Mouse (Mus musculus) intestine, postnatal 0 days (tissue): Measurements from ENCODE around the gene Arhgef5. TPM values are rescaled to one million over a fixed set of nuclear protein-coding genes. Genes with fewer than 3 reads are reported as not detected.

Experiments used
- ATAC-seq: fragments of 200-750 bp; cut with Nextera tagmentation; 2 replicates; pipeline ENCODE4 v1.8.0; 2017; ENCODE audit warnings: mild to moderate bottlenecking, moderate TSS enrichment, moderate library complexity
- H3K27ac ChIP-seq: fragments of 300-500 bp; sonication (generic); 2 replicates; pipeline ENCODE4 v1.5.1; 2014; ENCODE audit warnings: mild to moderate bottlenecking, low read depth, low read length, moderate library complexity
- H3K27me3 ChIP-seq: fragments of 300-500 bp; sonication (generic); replicated peaks from 2 replicates; pipeline ENCODE4 v1.6.1; 2014; ENCODE audit warnings: low read length, mixed read lengths; ENCODE audit not compliant: control insufficient read depth, insufficient read depth
- H3K36me3 ChIP-seq: fragments of 300-500 bp; sonication (generic); 2 replicates; pipeline ENCODE4 v1.6.1; 2014; ENCODE audit warnings: mild to moderate bottlenecking, moderate library complexity; ENCODE audit not compliant: control insufficient read depth, insufficient read depth
- H3K4me1 ChIP-seq: fragments of 300-500 bp; sonication (generic); replicated peaks from 2 replicates; pipeline ENCODE4 v1.6.1; 2014; ENCODE audit warnings: antibody characterized with exemption, low read length, mixed read lengths; ENCODE audit not compliant: control insufficient read depth, insufficient read depth
- H3K4me2 ChIP-seq: fragments of 300-500 bp; sonication (generic); replicated peaks from 2 replicates; pipeline ENCODE4 v1.6.1; 2014; ENCODE audit warnings: low read depth, mild to moderate bottlenecking, moderate library complexity
- H3K4me3 ChIP-seq: fragments of 300-500 bp; sonication (generic); 2 replicates; pipeline ENCODE4 v1.5.1; 2014; ENCODE audit warnings: low read depth, low read length
- H3K9ac ChIP-seq: fragments of 300-500 bp; sonication (generic); 2 replicates; pipeline ENCODE4 v1.6.1; 2014; ENCODE audit warnings: mild to moderate bottlenecking, low read depth, low read length
- H3K9me3 ChIP-seq: fragments of 300-500 bp; sonication (generic); 2 replicates; pipeline ENCODE4 v1.6.1; 2016; ENCODE audit warnings: mixed run types; ENCODE audit not compliant: control insufficient read depth
- CTCF ChIP-seq: sonication (generic); IDR thresholded peaks from 2 replicates; pipeline ENCODE4 v1.5.1; 2016; ENCODE audit warnings: low read depth, mild to moderate bottlenecking, control low read depth, antibody characterized with exemption, moderate library complexity
- WGBS: fragments of 180-500 bp; shearing (Covaris S2); extraction: QIAGEN DNeasy Blood & Tissue Kit; methylation state at CpG from one replicate; pipeline ENCODE4 v1.1.7; 2014; 5-methylcytosine and 5-hydroxymethylcytosine counted together
- polyA plus RNA-seq: library from polyadenylated mRNA; unstranded; fragments of >200 nt; fragmentation: Nextera tagmentation; extraction: Ambion mirVana; gene quantifications from 2 replicates; pipeline ENCODE4 v1.2.1, GENCODE M21; 2015

The Arhgef5 gene
- polyA plus RNA-seq, 1 experiment from 2014 or later = 20.4 TPM

GRCm38 (mm10) chr6:43292471-43293076 is 27.2 kb downstream of the Arhgef5 start:
- Histone ChIP-seq H3K36me3 (peaks cover 19% of the 10 kb centered on the region), H3K4me3 (no peak overlapping the region), H3K4me2 (0 out of 2 replicates have a peak overlapping the region, but pooled peaks have one; percentile 7), H3K9ac (no peak overlapping the region), H3K27ac (peak overlapping the region; percentile 88), H3K4me1 (peaks cover 6% of the 10 kb centered on the region; the same call in 1 of the 2 replicates), H3K9me3 (no peaks in the 10 kb centered on the region), H3K27me3 (no peaks in the 10 kb centered on the region)
- TF ChIP-seq CTCF = no peak
- ATAC-seq = peak; percentile 88
- WGBS = 35% methylated on average over 6 of the region's 6 CpGs

GRCm38 (mm10) chr6:43293175-43293574 is 27.8 kb downstream of the Arhgef5 start:
- Histone ChIP-seq H3K9ac (no peak overlapping the region), H3K27ac (peak overlapping the region; percentile 88), H3K36me3 (peaks cover 13% of the 10 kb centered on the region), H3K4me2 (no peak overlapping the region), H3K27me3 (no peaks in the 10 kb centered on the region), H3K4me3 (no peak overlapping the region), H3K4me1 (peaks cover 6% of the 10 kb centered on the region; the same call in 1 of the 2 replicates), H3K9me3 (no peaks in the 10 kb centered on the region)
- WGBS = 52% methylated on average over 7 of the region's 7 CpGs
- ATAC-seq = peak; percentile 43
- TF ChIP-seq CTCF = no peak

- H3K9me3 ChIP-seq = no peaks in the 10 kb centered on the region
- WGBS = 25% methylated on average over 5 of the region's 5 CpGs
- H3K4me2 ChIP-seq = no peak overlapping the region
- no peak overlapping the region for H3K9ac ChIP-seq
- no peak for TF ChIP-seq CTCF
- no peak overlapping the region for H3K4me3 ChIP-seq
- H3K4me1 ChIP-seq = peaks cover 6% of the 10 kb centered on the region; the same call in 1 of the 2 replicates
- H3K36me3 ChIP-seq = no peaks in the 10 kb centered on the region
- ATAC-seq = no peak
- H3K27me3 ChIP-seq = no peaks in the 10 kb centered on the region
- H3K27ac ChIP-seq = no peak overlapping the region
Observed at GRCm38 (mm10) chr6:43295908-43296307, 30.5 kb downstream of the Arhgef5 start.

GRCm38 (mm10) chr6:43296798-43297507 is 31.6 kb downstream of the Arhgef5 start:
- peak; percentile 83 for TF ChIP-seq CTCF
- Histone ChIP-seq H3K9ac (no peak overlapping the region), H3K27ac (no peak overlapping the region), H3K4me2 (no peak overlapping the region), H3K9me3 (no peaks in the 10 kb centered on the region), H3K36me3 (no peaks in the 10 kb centered on the region), H3K4me3 (no peak overlapping the region), H3K27me3 (no peaks in the 10 kb centered on the region), H3K4me1 (peaks cover 6% of the 10 kb centered on the region; the same call in 1 of the 2 replicates)
- ATAC-seq = no peak
- WGBS = 40% methylated on average over 7 of the region's 7 CpGs

- TF ChIP-seq CTCF = no peak
- H3K4me3 ChIP-seq = no peak overlapping the region
- WGBS = 34% methylated on average over 2 of the region's 2 CpGs
- H3K27me3 ChIP-seq = no peaks in the 10 kb centered on the region
- no peak overlapping the region for H3K27ac ChIP-seq
- no peak overlapping the region for H3K4me2 ChIP-seq
- ATAC-seq = no peak
- no peaks in the 10 kb centered on the region for H3K9me3 ChIP-seq
- peaks cover 3% of the 10 kb centered on the region; the same call in 1 of the 2 replicates for H3K4me1 ChIP-seq
- H3K36me3 ChIP-seq = no peaks in the 10 kb centered on the region
- no peak overlapping the region for H3K9ac ChIP-seq
Observed at GRCm38 (mm10) chr6:43297508-43297850, 32.1 kb downstream of the Arhgef5 start.

GRCm38 (mm10) chr6:43309454-43309853 is 44.1 kb downstream of the Arhgef5 start, which contains the start of gene Nobox:
Gene Nobox, minus strand, starts transcription at chr6:43309554.
- Histone ChIP-seq H3K27ac (no peak within 1 kb of the TSS), H3K9me3 (no peaks in the 10 kb centered on the region), H3K27me3 (no peaks in the 10 kb centered on the region), H3K36me3 (no peaks in the 10 kb centered on the region), H3K4me2 (no peak within 1 kb of the TSS), H3K4me1 (no peaks in the 10 kb centered on the region), H3K9ac (no peak within 1 kb of the TSS), H3K4me3 (no peak within 1 kb of the TSS)
- ATAC-seq = no peak
- WGBS = 62% methylated on average over 16 of the region's 16 CpGs
- TF ChIP-seq CTCF = no peak
